In genomic region chr10:115387891-115388290, GRCm38 (mm10) we compare ENCODE assay signal across 10 mouse cellular contexts. TPM values are rescaled to one million over a fixed set of nuclear protein-coding genes. Genes with fewer than 3 reads are reported as not detected.
DNase-seq lines count a peak whose midpoint lies in the region; ATAC-seq and TF ChIP-seq lines count a peak whose summit lies in the region.
"Had no signal": no experiment of that assay in that cellular context is flagged by ENCODE, and none has a peak within 500 bp of the region (broad histone marks: within the 10 kb centered on the region; RNA-seq: fewer than 3 reads in every experiment).

No protein-coding gene starts in this region.

- H3K27ac ChIP-seq in kidney, postnatal 0 days, result no peak overlapping the region
- H3K27ac ChIP-seq in embryonic facial prominence, embryonic 13.5 days, result no peak overlapping the region
- no peak overlapping the region for H3K27ac ChIP-seq in liver, embryonic 15.5 days (replicated peaks)

- 0 out of 2 replicates have a peak, but pooled peaks cover 2% of the 10 kb centered on the region for H3K4me1 ChIP-seq in kidney, postnatal 0 days (replicated peaks; ENCODE audit: insufficient read depth, low read length)
- H3K4me1 ChIP-seq in embryonic facial prominence, embryonic 13.5 days, result peaks cover 32% of the 10 kb centered on the region
- peaks cover 29% of the 10 kb centered on the region for H3K4me1 ChIP-seq in liver, embryonic 15.5 days (replicated peaks)

- 86% methylated on average over 3 of the region's 3 CpGs for WGBS in kidney, postnatal 0 days
- WGBS in embryonic facial prominence, embryonic 13.5 days, result 85% methylated on average over 3 of the region's 3 CpGs
- 86% methylated on average over 3 of the region's 3 CpGs for WGBS in liver, embryonic 15.5 days (ENCODE audit: insufficient replicate concordance)

- DNase-seq in kidney, postnatal 0 days (ENCODE audit: low spot score), result no peak
- DNase-seq in kidney, postnatal 36 days, result no peak
- DNase-seq in MN1 (ENCODE audit: low spot score), result peak; percentile 78
- no peak for DNase-seq in right cerebral cortex, adult 2 months (ENCODE audit: low spot score in 2 of 2)
- no peak for DNase-seq in lung, postnatal 14 days
- DNase-seq: adrenal gland, postnatal 25 days; cerebellum, postnatal 10 days had no signal

- no peak for TF ChIP-seq CTCF in kidney, postnatal 0 days (IDR thresholded peaks at IDR 0.05; ENCODE audit: low read depth)

- H3K9ac ChIP-seq in kidney, postnatal 0 days (ENCODE audit: low read depth, low read length), result no peak overlapping the region
- H3K9ac ChIP-seq in embryonic facial prominence, embryonic 13.5 days, result peak overlapping the region; percentile 36; the same call in 1 of the 2 replicates
- no peak overlapping the region for H3K9ac ChIP-seq in liver, embryonic 15.5 days

- no peak overlapping the region for H3K4me3 ChIP-seq in kidney, postnatal 0 days (replicated peaks; ENCODE audit: low read depth, low read length)
- peak overlapping the region; percentile 13; the same call in 1 of the 2 replicates for H3K4me3 ChIP-seq in embryonic facial prominence, embryonic 13.5 days
- no peak overlapping the region for H3K4me3 ChIP-seq in liver, embryonic 15.5 days (replicated peaks)

- ATAC-seq in kidney, postnatal 0 days (replicated peaks; ENCODE audit: low FRiP score, low read depth), result no peak
- no peak for ATAC-seq in embryonic facial prominence, embryonic 13.5 days (ENCODE audit: insufficient number of reproducible peaks, insufficient read depth, low FRiP score, low TSS enrichment, low read depth)
- ATAC-seq in liver, embryonic 15.5 days (ENCODE audit: insufficient read depth), result no peak

- H3K9me3 ChIP-seq in kidney, postnatal 0 days (replicated peaks; ENCODE audit: low read length), result no peaks in the 10 kb centered on the region
- H3K9me3 ChIP-seq in embryonic facial prominence, embryonic 13.5 days, result no peaks in the 10 kb centered on the region
- H3K9me3 ChIP-seq in liver, embryonic 15.5 days (replicated peaks), result no peaks in the 10 kb centered on the region
- H3K9me3 ChIP-seq: G1E had no signal

- peaks cover 17% of the 10 kb centered on the region for H3K36me3 ChIP-seq in kidney, postnatal 0 days (ENCODE audit: insufficient read depth, low read length)
- H3K36me3 ChIP-seq in embryonic facial prominence, embryonic 13.5 days, result peaks cover 20% of the 10 kb centered on the region
- peaks cover 36% of the 10 kb centered on the region for H3K36me3 ChIP-seq in liver, embryonic 15.5 days (replicated peaks)

- H3K4me2 ChIP-seq in kidney, postnatal 0 days (ENCODE audit: low read length), result peak overlapping the region; percentile 28; the same call in 1 of the 2 replicates
- peak overlapping the region; percentile 72 for H3K4me2 ChIP-seq in embryonic facial prominence, embryonic 13.5 days
- peak overlapping the region; percentile 46; the same call in 1 of the 2 replicates for H3K4me2 ChIP-seq in liver, embryonic 15.5 days

- no peaks in the 10 kb centered on the region for H3K27me3 ChIP-seq in kidney, postnatal 0 days (ENCODE audit: insufficient read depth, low read length)
- no peaks in the 10 kb centered on the region for H3K27me3 ChIP-seq in embryonic facial prominence, embryonic 13.5 days
- H3K27me3 ChIP-seq in liver, embryonic 15.5 days, result no peaks in the 10 kb centered on the region

RNA-seq across cellular contexts. Expression of gene Zfc3h1, which starts 3.1 kb away (rescaled TPM):
- 14.5 and 15.4 TPM in 2 replicates for polyA plus RNA-seq in kidney, postnatal 0 days (2015; fragmentation: Nextera tagmentation; extraction: Ambion mirVana)
- 23.3 and 23.8 TPM in 2 replicates for polyA plus RNA-seq in embryonic facial prominence, embryonic 13.5 days (2015; fragmentation: Nextera tagmentation; extraction: Ambion mirVana)
- 6.5 and 8.3 TPM in 2 replicates for polyA plus RNA-seq in liver, embryonic 15.5 days (2015; fragmentation: Nextera tagmentation; extraction: Ambion mirVana)

RNA-seq across cellular contexts. Expression of gene Thap2, which starts 3.6 kb away (rescaled TPM):
- polyA plus RNA-seq in kidney, postnatal 0 days (2015; fragmentation: Nextera tagmentation; extraction: Ambion mirVana), result 16.5 and 18.9 TPM in 2 replicates
- 31.3 and 35.1 TPM in 2 replicates for polyA plus RNA-seq in embryonic facial prominence, embryonic 13.5 days (2015; fragmentation: Nextera tagmentation; extraction: Ambion mirVana)
- 5.3 and 6.1 TPM in 2 replicates for polyA plus RNA-seq in liver, embryonic 15.5 days (2015; fragmentation: Nextera tagmentation; extraction: Ambion mirVana)

RNA-seq across cellular contexts. Expression of gene Tmem19, which starts 25.6 kb away (rescaled TPM):
- 47.4 and 54.5 TPM in 2 replicates for polyA plus RNA-seq in kidney, postnatal 0 days (2015; fragmentation: Nextera tagmentation; extraction: Ambion mirVana)
- 25.6 and 27.3 TPM in 2 replicates for polyA plus RNA-seq in embryonic facial prominence, embryonic 13.5 days (2015; fragmentation: Nextera tagmentation; extraction: Ambion mirVana)
- 8.3 and 8.9 TPM in 2 replicates for polyA plus RNA-seq in liver, embryonic 15.5 days (2015; fragmentation: Nextera tagmentation; extraction: Ambion mirVana)
